Mouse (Mus musculus) mesoderm, embryonic 11.5 days (tissue): ENCODE measurements at regions not wholly inside any gene's neighbourhood (a gene's known extent, or its start where the extent isn't known, plus 50 kb on each side); places are given as distances from the start of the nearest gene placed in this dataset.

ENCODE experiments used
- DNase-seq: peaks from one replicate; pipeline ENCODE4 v3.0.0-alpha.2; 2012; ENCODE audit warnings: low read depth, low spot score

- no peak for DNase-seq
Measured at GRCm38 (mm10) chr17:83964454-83965211, 116.9 kb upstream of the Haao start.

GRCm38 (mm10) chr17:83963561-83963960 is 115.8 kb upstream of the Haao start:
- no peak for DNase-seq

- DNase-seq = no peak
Measured at GRCm38 (mm10) chr17:83962841-83963240, 115.1 kb upstream of the Haao start.

GRCm38 (mm10) chr17:83962126-83962525 is 114.4 kb upstream of the Haao start:
- DNase-seq = no peak

GRCm38 (mm10) chr17:83960821-83961220 is 113.1 kb upstream of the Haao start:
- no peak for DNase-seq

GRCm38 (mm10) chr17:83960158-83960557 is 112.4 kb upstream of the Haao start:
- no peak for DNase-seq

GRCm38 (mm10) chr17:83959159-83959848 is 111.5 kb upstream of the Haao start:
- DNase-seq = no peak

GRCm38 (mm10) chr17:83958706-83959105 is 110.9 kb upstream of the Haao start:
- no peak for DNase-seq

- no peak for DNase-seq
Measured at GRCm38 (mm10) chr17:83957661-83958540, 110.1 kb upstream of the Haao start.

GRCm38 (mm10) chr17:83956821-83957565 is 109.2 kb upstream of the Haao start:
- no peak for DNase-seq

- DNase-seq = no peak
Measured at GRCm38 (mm10) chr17:83955978-83956377, 108.2 kb upstream of the Haao start.

GRCm38 (mm10) chr17:83955058-83955697 is 107.4 kb upstream of the Haao start:
- DNase-seq = no peak

GRCm38 (mm10) chr17:83954291-83955057 is 106.7 kb upstream of the Haao start:
- peak; percentile 83 for DNase-seq

- no peak for DNase-seq
Measured at GRCm38 (mm10) chr17:83953656-83954055, 105.9 kb upstream of the Haao start.

- no peak for DNase-seq
Measured at GRCm38 (mm10) chr17:83946718-83947117, 99.0 kb upstream of the Haao start.

GRCm38 (mm10) chr17:83939344-83939743 is 91.6 kb upstream of the Haao start:
- no peak for DNase-seq

GRCm38 (mm10) chr17:83938671-83939244 is 91.0 kb upstream of the Haao start:
- DNase-seq = no peak

- no peak for DNase-seq
Measured at GRCm38 (mm10) chr17:83937576-83937975, 89.8 kb upstream of the Haao start.

GRCm38 (mm10) chr17:83936677-83937076 is 88.9 kb upstream of the Haao start:
- DNase-seq = no peak

- no peak for DNase-seq
Measured at GRCm38 (mm10) chr17:83935969-83936368, 88.2 kb upstream of the Haao start.
